Mouse (Mus musculus) kidney, embryonic 15.5 days (tissue): ENCODE measurements around the gene Arid5b. TPM values are rescaled to one million over a fixed set of nuclear protein-coding genes. Genes with fewer than 3 reads are reported as not detected.
A peak's percentile ranks its signal among the peaks of the same experiment; 100 is the strongest.

Source experiments
- ATAC-seq: fragments of 200-750 bp; cut with Nextera tagmentation; replicated peaks from 2 replicates; pipeline ENCODE4 v1.8.0; 2017; ENCODE audit warnings: moderate TSS enrichment; ENCODE audit not compliant: low FRiP score
- H3K27ac ChIP-seq: fragments of 300-500 bp; sonication (generic); 2 replicates; pipeline ENCODE4 v1.5.1; 2015; ENCODE audit warnings: mild to moderate bottlenecking, inconsistent platforms
- H3K27me3 ChIP-seq: fragments of 300-500 bp; sonication (generic); 2 replicates; pipeline ENCODE4 v1.6.1; 2015; ENCODE audit warnings: inconsistent platforms
- H3K36me3 ChIP-seq: fragments of 300-500 bp; sonication (generic); 2 replicates; pipeline ENCODE4 v1.6.1; 2015; ENCODE audit warnings: inconsistent platforms
- H3K4me1 ChIP-seq: fragments of 300-500 bp; sonication (generic); 2 replicates; pipeline ENCODE4 v1.6.1; 2015; ENCODE audit warnings: inconsistent platforms
- H3K4me2 ChIP-seq: fragments of 300-500 bp; sonication (generic); 2 replicates; pipeline ENCODE4 v1.6.1; 2015; ENCODE audit warnings: moderate library complexity, mild to moderate bottlenecking, inconsistent platforms
- H3K4me3 ChIP-seq: fragments of 300-500 bp; sonication (generic); replicated peaks from 2 replicates; pipeline ENCODE4 v1.5.1; 2015; ENCODE audit warnings: mild to moderate bottlenecking, inconsistent platforms
- H3K9ac ChIP-seq: fragments of 300-500 bp; sonication (generic); 2 replicates; pipeline ENCODE4 v1.6.1; 2015; ENCODE audit warnings: mild to moderate bottlenecking, inconsistent platforms
- H3K9me3 ChIP-seq: fragments of 300-500 bp; sonication (generic); replicated peaks from 2 replicates; pipeline ENCODE4 v1.6.1; 2016; ENCODE audit warnings: inconsistent platforms
- whole genome bisulfite sequencing: fragments of 180-500 bp; shearing (Covaris S2); methylation state at CpG from one replicate; pipeline ENCODE4 v1.1.7; 2015; ENCODE audit warnings: mixed read lengths; 5-methylcytosine and 5-hydroxymethylcytosine counted together
- polyA plus RNA-seq: library from polyadenylated mRNA; unstranded; fragments of >200 nt; fragmentation: Nextera tagmentation; extraction: Ambion mirVana; gene quantifications from 2 replicates; pipeline ENCODE4 v1.2.1, GENCODE M21; 2015

Gene Arid5b
- polyA plus RNA-seq, 1 experiment from 2014 or later: 38.6 TPM

GRCm38 (mm10) chr10:68180151-68180550 is 98.4 kb downstream of the Arid5b start:
- Histone ChIP-seq H3K9me3 (no peaks in the 10 kb centered on the region), H3K4me1 (peaks cover 9% of the 10 kb centered on the region), H3K4me3 (no peak overlapping the region), H3K36me3 (peaks cover 27% of the 10 kb centered on the region), H3K27me3 (no peaks in the 10 kb centered on the region), H3K9ac (no peak overlapping the region), H3K4me2 (no peak overlapping the region), H3K27ac (0 out of 2 replicates have a peak overlapping the region, but pooled peaks have one; percentile 59)
- ATAC-seq: no peak
- WGBS: 72% methylated on average over 4 of the region's 4 CpGs

GRCm38 (mm10) chr10:68179741-68180140 is 98.8 kb downstream of the Arid5b start:
- no peaks in the 10 kb centered on the region for H3K9me3 ChIP-seq
- WGBS: 36% methylated on average over 5 of the region's 5 CpGs
- H3K27me3 ChIP-seq: no peaks in the 10 kb centered on the region
- peak overlapping the region; percentile 59; the same call in 1 of the 2 replicates for H3K27ac ChIP-seq
- no peak overlapping the region for H3K4me3 ChIP-seq
- no peak overlapping the region for H3K4me2 ChIP-seq
- H3K4me1 ChIP-seq: peaks cover 9% of the 10 kb centered on the region
- no peak overlapping the region for H3K9ac ChIP-seq
- peaks cover 25% of the 10 kb centered on the region for H3K36me3 ChIP-seq
- no peak for ATAC-seq

- Histone ChIP-seq H3K36me3 (peaks cover 25% of the 10 kb centered on the region; the same call in 1 of the 2 replicates), H3K4me1 (peaks cover 9% of the 10 kb centered on the region), H3K27me3 (no peaks in the 10 kb centered on the region), H3K9ac (no peak overlapping the region), H3K4me3 (no peak overlapping the region), H3K27ac (peak overlapping the region; percentile 59; the same call in 1 of the 2 replicates), H3K4me2 (no peak overlapping the region), H3K9me3 (no peaks in the 10 kb centered on the region)
- WGBS: 66% methylated on average over 4 of the region's 4 CpGs
- ATAC-seq: no peak
Observed at GRCm38 (mm10) chr10:68179339-68179738, 99.2 kb downstream of the Arid5b start.

GRCm38 (mm10) chr10:68177697-68178485 is 100.6 kb downstream of the Arid5b start:
- Histone ChIP-seq H3K4me3 (no peak overlapping the region), H3K4me1 (peaks cover 17% of the 10 kb centered on the region), H3K36me3 (peaks cover 16% of the 10 kb centered on the region; the same call in 1 of the 2 replicates), H3K27me3 (no peaks in the 10 kb centered on the region), H3K9me3 (no peaks in the 10 kb centered on the region), H3K9ac (no peak overlapping the region), H3K27ac (no peak overlapping the region), H3K4me2 (no peak overlapping the region)
- ATAC-seq: no peak
- WGBS: 76% methylated on average over 10 of the region's 10 CpGs

GRCm38 (mm10) chr10:68175811-68176210 is 102.7 kb downstream of the Arid5b start:
- no peak overlapping the region for H3K4me3 ChIP-seq
- peaks cover 17% of the 10 kb centered on the region for H3K4me1 ChIP-seq
- H3K9ac ChIP-seq: no peak overlapping the region
- WGBS: 91% methylated on average over 5 of the region's 5 CpGs
- H3K27me3 ChIP-seq: no peaks in the 10 kb centered on the region
- no peak for ATAC-seq
- no peak overlapping the region for H3K27ac ChIP-seq
- H3K9me3 ChIP-seq: no peaks in the 10 kb centered on the region
- peaks cover 15% of the 10 kb centered on the region; the same call in 1 of the 2 replicates for H3K36me3 ChIP-seq
- no peak overlapping the region for H3K4me2 ChIP-seq

GRCm38 (mm10) chr10:68173634-68174033 is 104.9 kb downstream of the Arid5b start:
- H3K4me1 ChIP-seq: peaks cover 22% of the 10 kb centered on the region
- no peak overlapping the region for H3K9ac ChIP-seq
- ATAC-seq: no peak
- no peak overlapping the region for H3K4me2 ChIP-seq
- H3K36me3 ChIP-seq: peaks cover 15% of the 10 kb centered on the region; the same call in 1 of the 2 replicates
- 44% methylated on average over 9 of the region's 9 CpGs for WGBS
- H3K4me3 ChIP-seq: no peak overlapping the region
- H3K27me3 ChIP-seq: no peaks in the 10 kb centered on the region
- 0 out of 2 replicates have a peak overlapping the region, but pooled peaks have one; percentile 0 for H3K27ac ChIP-seq
- no peaks in the 10 kb centered on the region for H3K9me3 ChIP-seq

- Histone ChIP-seq H3K27ac (no peak overlapping the region), H3K36me3 (peaks cover 15% of the 10 kb centered on the region; the same call in 1 of the 2 replicates), H3K27me3 (no peaks in the 10 kb centered on the region), H3K4me1 (peaks cover 29% of the 10 kb centered on the region), H3K4me3 (no peak overlapping the region), H3K9ac (no peak overlapping the region), H3K9me3 (no peaks in the 10 kb centered on the region), H3K4me2 (no peak overlapping the region)
- 84% methylated on average over 4 of the region's 4 CpGs for WGBS
- no peak for ATAC-seq
Observed at GRCm38 (mm10) chr10:68172906-68173305, 105.6 kb downstream of the Arid5b start.

GRCm38 (mm10) chr10:68171974-68172373 is 106.6 kb downstream of the Arid5b start:
- Histone ChIP-seq H3K9me3 (no peaks in the 10 kb centered on the region), H3K4me1 (peaks cover 38% of the 10 kb centered on the region), H3K9ac (no peak overlapping the region), H3K27ac (no peak overlapping the region), H3K36me3 (peaks cover 15% of the 10 kb centered on the region; the same call in 1 of the 2 replicates), H3K4me3 (no peak overlapping the region), H3K27me3 (no peaks in the 10 kb centered on the region), H3K4me2 (no peak overlapping the region)
- 70% methylated on average over 9 of the region's 9 CpGs for WGBS
- ATAC-seq: no peak

- WGBS: 59% methylated on average over 6 of the region's 6 CpGs
- ATAC-seq: no peak
- Histone ChIP-seq H3K4me3 (no peak overlapping the region), H3K27ac (peak overlapping the region; percentile 67), H3K36me3 (no peaks in the 10 kb centered on the region), H3K4me2 (no peak overlapping the region), H3K9ac (no peak overlapping the region), H3K4me1 (peaks cover 56% of the 10 kb centered on the region), H3K9me3 (no peaks in the 10 kb centered on the region), H3K27me3 (no peaks in the 10 kb centered on the region)
Observed at GRCm38 (mm10) chr10:68168613-68169012, 109.9 kb downstream of the Arid5b start.

GRCm38 (mm10) chr10:68168141-68168540 is 110.4 kb downstream of the Arid5b start:
- H3K9ac ChIP-seq: no peak overlapping the region
- peak overlapping the region; percentile 67 for H3K27ac ChIP-seq
- no peaks in the 10 kb centered on the region for H3K36me3 ChIP-seq
- no peak for ATAC-seq
- H3K27me3 ChIP-seq: no peaks in the 10 kb centered on the region
- no peak overlapping the region for H3K4me2 ChIP-seq
- WGBS: 73% methylated on average over 8 of the region's 8 CpGs
- H3K9me3 ChIP-seq: no peaks in the 10 kb centered on the region
- H3K4me1 ChIP-seq: peaks cover 55% of the 10 kb centered on the region
- no peak overlapping the region for H3K4me3 ChIP-seq

GRCm38 (mm10) chr10:68167118-68167517 is 111.4 kb downstream of the Arid5b start:
- H3K4me2 ChIP-seq: no peak overlapping the region
- peak overlapping the region; percentile 92 for H3K27ac ChIP-seq
- no peaks in the 10 kb centered on the region for H3K36me3 ChIP-seq
- H3K9ac ChIP-seq: no peak overlapping the region
- no peaks in the 10 kb centered on the region for H3K27me3 ChIP-seq
- no peak overlapping the region for H3K4me3 ChIP-seq
- peaks cover 55% of the 10 kb centered on the region for H3K4me1 ChIP-seq
- no peaks in the 10 kb centered on the region for H3K9me3 ChIP-seq
- 79% methylated on average over 4 of the region's 4 CpGs for WGBS
- no peak for ATAC-seq

GRCm38 (mm10) chr10:68166695-68167086 is 111.8 kb downstream of the Arid5b start:
- Histone ChIP-seq H3K9me3 (no peaks in the 10 kb centered on the region), H3K27ac (peak overlapping the region; percentile 92), H3K9ac (no peak overlapping the region), H3K36me3 (no peaks in the 10 kb centered on the region), H3K4me3 (no peak overlapping the region), H3K27me3 (no peaks in the 10 kb centered on the region), H3K4me1 (peaks cover 55% of the 10 kb centered on the region), H3K4me2 (no peak overlapping the region)
- 44% methylated on average over 2 of the region's 2 CpGs for WGBS
- no peak for ATAC-seq
